Mouse (Mus musculus) forelimb bud, embryonic 11.5 days (tissue): ENCODE data around the gene Cacna1c.
"Not testable (repeated sequence)": the region's sequence is repeated elsewhere in the genome, so short reads cannot be mapped to it uniquely, and the experiment has no call there.

Source experiments
- DNase-seq: peaks from one replicate; pipeline ENCODE4 v3.0.0-alpha.2; 2012; ENCODE audit warnings: low read depth, low spot score

The Cacna1c gene

DNA sequence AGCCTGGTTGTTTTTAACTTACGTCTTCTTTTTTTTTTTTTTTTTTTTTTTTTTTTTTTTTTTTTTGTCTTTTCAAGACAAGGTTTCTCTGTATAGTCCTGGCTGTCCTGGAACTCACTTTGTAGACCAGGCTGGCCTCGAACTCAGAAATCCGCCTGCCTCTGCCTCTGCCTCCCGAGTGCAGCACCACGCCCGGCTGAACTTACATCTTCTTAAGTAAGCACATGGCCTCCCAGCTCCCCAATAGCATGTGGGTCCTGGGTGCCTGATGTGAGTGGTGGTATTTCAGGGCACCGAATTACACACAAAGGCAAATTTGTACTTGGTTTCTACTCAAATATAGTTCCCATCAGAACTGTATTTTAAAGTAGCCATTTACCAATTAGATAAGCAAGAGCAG is 9.8 kb upstream of the Cacna1c start:
- DNase-seq: not testable (repeated sequence)

- DNase-seq: no peak
These were observed 8.7 kb upstream of the Cacna1c start for GRCm38 (mm10) chr6:119204915-119205314.

DNA sequence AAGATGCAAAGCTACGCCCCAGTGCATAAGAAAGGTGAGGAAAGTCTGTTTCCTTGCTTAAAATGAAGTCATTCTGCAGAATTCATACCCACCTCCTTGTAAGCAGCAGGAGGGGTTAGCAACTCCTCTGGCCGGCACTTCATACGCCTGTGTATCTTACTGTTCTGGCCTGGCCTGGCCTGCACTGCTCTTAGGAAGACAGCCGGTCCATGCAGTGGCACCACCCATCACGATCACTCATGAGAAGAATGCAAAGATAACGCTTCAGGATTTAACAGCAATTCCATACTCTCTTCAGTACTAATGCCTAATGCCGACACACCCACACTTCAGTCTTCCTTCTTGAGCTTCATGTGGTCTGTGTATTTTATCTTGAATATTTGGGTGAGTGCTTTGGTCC is 8.1 kb upstream of the Cacna1c start:
- no peak for DNase-seq

DNA sequence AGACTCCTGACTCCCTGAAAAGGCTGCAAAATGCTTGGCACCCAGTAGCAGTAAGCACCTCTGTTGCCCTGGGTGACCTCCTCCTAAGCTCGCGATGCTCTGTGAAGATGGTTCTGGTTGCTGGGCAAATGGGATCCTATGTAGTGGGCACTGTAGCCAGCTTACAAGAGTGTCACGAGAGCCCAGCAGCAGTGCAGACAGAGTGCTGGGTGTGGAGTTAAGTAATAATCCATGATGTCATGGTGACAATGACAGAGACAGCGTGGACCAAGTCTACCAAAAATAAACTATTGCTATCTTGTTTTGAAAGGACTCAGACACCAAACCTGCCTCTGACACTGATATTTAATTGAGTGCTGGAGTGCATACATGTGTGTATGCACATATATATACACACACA is 5.4 kb upstream of the Cacna1c start:
- no peak for DNase-seq

GRCm38 (mm10) chr6:119200362-119200761 is 4.1 kb upstream of the Cacna1c start:
- no peak for DNase-seq

DNA sequence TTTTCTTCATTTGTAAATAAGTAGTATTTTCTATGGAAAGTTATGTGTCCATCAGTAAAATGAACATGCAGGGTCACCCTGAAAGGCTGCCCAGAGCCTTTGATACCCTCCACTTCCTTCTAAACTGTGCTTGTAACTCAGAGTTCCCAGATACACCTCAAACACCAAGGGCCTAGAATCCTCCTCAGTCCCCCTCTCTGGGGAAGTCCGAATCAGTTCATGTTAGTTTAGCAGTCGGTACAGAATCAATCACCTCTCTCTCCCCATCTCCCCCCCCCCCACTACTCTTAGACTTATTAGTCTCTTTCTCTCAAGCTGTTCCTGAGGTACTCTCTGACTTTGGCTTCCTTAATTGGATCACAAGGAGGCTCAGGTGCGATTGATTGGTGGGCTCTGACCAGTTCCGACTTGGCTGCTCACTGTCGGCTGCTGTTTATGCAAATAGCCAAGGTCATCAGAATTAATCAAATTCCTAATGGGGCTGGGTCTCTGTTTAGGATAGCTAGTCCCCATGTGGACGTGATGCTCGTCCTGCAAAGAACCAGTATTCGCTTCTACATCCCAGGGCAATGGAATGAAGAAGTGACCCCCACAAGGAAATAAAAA is 3.2 kb upstream of the Cacna1c start:
- DNase-seq: no peak

- no peak for DNase-seq
These were observed 2.5 kb upstream of the Cacna1c start for GRCm38 (mm10) chr6:119198534-119199273.

DNA sequence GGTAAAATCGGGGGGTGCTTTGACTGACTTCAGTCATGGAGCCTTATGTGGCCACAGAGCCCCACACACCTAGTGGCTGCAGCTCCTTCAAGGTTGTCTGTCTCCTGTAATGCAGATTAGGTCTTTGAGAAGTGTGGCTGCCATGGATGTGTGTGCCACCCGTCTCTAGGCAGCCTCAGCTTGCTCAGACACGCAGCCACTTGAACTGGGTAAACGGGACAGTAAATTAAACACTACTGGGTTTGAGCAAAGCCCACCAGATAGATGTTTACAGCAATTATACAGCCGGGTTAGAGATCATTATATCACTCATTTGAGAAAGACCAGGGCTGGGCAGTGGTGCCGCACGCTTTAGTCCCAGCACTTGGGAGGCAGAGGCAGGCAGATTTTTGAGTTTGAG is 1.6 kb downstream of the Cacna1c start:
- DNase-seq: no peak

GRCm38 (mm10) chr6:119194161-119194560 is 2.1 kb downstream of the Cacna1c start:
- DNase-seq: no peak

GRCm38 (mm10) chr6:119193571-119194154 is 2.6 kb downstream of the Cacna1c start:
- no peak for DNase-seq

GRCm38 (mm10) chr6:119191478-119191877 is 4.7 kb downstream of the Cacna1c start:
- DNase-seq: no peak

DNA sequence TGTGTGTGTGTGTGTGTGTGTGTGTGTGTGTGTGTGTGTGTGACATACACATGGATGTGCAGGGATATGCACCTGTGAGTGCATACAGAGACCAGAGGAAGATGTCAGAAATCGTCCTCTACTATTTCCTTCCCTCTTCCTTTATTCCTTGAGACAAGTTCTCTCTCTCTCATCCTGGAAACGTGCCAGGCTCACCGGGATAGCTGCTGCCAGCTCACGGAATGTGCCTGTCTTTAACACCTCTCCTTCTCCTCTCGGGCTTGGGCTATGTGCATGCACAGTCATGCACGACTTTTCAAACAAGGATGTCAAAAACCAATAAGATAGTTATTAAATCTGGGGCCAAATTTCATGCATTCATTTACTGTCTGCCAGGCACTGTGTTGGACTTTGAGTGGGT is 8.6 kb downstream of the Cacna1c start:
- no peak for DNase-seq

DNA sequence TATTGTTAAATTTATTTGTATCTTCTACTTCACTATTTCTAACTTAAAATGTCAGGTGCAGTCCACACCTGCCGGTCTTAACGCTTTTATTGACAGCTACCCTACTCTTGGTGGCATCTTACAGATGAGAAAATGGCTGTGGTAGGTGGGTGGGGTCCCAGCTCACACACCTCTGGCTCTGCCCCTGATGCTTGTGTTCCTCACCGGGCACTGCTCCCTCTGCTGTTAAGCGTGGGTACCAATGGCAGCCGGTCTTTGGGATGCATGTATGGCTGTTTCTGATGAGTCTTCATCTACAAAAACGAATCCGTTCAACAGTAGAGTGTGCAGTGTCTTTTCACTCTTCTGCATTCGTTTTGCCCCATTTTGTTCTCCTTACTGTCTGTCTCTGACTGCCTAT is 9.6 kb downstream of the Cacna1c start:
- DNase-seq: no peak

DNA sequence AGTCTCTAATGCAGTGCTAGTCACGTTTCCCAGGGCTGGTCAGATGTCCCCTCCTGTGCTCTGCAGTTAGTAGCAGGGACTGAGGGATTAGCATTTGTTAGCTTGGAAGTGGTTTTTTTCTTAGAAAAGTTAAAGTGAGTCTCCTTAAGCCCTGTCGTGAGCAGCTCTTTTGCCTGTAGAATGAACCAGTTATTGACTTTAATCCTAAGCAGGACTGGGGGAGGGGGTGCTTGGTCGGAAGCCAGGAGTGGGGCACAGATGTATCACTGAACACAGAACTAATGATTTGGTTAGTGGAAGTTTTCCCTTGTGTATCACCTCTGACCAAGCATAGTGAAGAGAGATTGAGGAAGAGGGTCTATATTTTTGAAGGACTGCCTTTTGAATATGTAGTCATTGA is 12.4 kb downstream of the Cacna1c start:
- DNase-seq: no peak

DNA sequence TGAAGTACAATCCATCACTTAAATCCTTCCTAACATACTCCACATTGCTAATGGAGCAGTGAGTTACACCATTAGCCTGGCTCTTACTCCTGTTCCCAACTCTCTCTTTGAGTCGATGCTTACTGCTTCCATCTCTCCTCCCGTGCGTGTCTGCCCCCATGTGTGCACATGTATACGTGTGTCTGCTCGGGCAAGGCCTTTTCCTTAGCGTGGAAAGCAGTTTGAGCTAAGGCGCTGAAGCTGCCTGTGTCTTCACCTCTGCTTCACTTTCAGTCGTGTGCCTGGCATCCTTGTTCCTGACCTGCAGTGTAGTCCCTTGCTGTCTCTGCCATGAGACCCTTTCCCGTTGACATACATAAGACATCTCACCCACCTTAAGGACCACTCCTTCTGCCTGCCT is 14.0 kb downstream of the Cacna1c start:
- no peak for DNase-seq

- no peak for DNase-seq
These were observed 16.0 kb downstream of the Cacna1c start for GRCm38 (mm10) chr6:119180188-119180587.

- DNase-seq: no peak
These were observed 19.1 kb downstream of the Cacna1c start for GRCm38 (mm10) chr6:119177101-119177500.

DNA sequence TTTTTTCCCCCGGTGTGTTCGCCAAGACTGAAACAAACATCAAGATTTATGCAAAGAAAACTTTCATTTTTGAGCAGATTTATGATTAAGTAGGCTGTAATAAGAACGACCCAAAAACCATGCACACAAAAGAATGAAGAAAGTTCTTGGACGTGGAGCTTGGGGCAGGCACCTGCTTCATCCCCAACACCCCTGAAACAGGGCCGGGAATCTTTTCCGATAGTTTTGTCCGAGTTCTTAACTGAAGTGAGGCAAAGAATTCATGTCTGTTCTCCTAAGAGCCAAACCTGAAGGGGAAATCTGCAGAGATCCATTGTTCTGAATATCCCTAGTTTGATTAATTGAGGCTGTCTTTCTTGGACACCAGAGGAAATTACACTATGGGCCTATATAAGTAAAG is 20.1 kb downstream of the Cacna1c start:
- no peak for DNase-seq

- peak; percentile 90 for DNase-seq
These were observed 21.0 kb downstream of the Cacna1c start, which contains the start of gene Dcp1b for GRCm38 (mm10) chr6:119175078-119175853. Dcp1b (plus strand) TSS chr6:119175253.

GRCm38 (mm10) chr6:119174307-119175074 is 21.7 kb downstream of the Cacna1c start:
- DNase-seq: no peak

DNA sequence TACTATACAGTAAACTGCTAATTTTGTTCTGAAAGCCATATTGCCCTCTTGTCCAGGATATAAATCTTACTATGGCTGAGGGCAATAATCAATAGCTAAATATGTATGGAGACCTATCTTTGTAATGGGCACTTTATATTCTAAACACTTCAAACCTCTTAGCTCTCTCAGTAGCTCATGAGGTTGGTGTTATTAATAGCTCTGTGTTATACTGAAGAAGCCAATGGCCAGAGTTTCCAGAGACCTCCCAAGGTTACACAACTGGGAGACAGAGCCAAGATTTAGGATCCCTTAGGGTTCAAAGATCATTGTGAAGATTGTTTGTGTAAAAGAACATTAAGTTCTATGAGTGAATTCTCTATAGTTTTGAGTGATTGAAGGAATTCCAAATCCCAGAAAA is 30.5 kb downstream of the Cacna1c start:
- no peak for DNase-seq

GRCm38 (mm10) chr6:119145109-119145508 is 51.1 kb downstream of the Cacna1c start:
- DNase-seq: no peak
